Mouse (Mus musculus): Measurements from ENCODE around the gene Enox1.

Enox1 gene

GRCm38 (mm10) chr14:77707279-77707678 is 550.7 kb downstream of the Enox1 start:
- DNase-seq, result no peak

GRCm38 (mm10) chr14:77708354-77709150 is 552.0 kb downstream of the Enox1 start:
- DNase-seq, result no peak

- peak; percentile 36 to 46 for DNase-seq
These were observed 558.5 kb downstream of the Enox1 start for GRCm38 (mm10) chr14:77714931-77715535.

- no peak for DNase-seq
These were observed 560.4 kb downstream of the Enox1 start for GRCm38 (mm10) chr14:77716981-77717380.

DNA sequence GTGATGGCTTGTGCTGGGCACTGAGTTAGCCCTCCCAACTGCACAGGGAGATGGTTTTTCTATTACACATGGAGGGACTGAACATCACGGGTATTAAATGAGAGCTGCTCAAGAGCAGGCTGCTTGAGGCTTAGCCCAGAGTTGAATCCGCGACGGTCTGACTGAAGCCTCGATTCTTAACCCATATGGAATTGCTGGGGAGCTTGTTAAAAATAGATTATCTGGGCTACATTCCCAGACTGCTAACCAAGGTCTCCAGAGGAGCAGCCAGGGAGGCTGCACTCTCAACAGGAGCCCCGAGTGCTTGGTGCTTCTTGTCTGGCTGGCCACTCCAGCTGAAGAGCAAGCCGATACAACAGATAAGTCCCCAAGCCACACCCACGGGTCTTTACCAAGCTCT is 562.3 kb downstream of the Enox1 start:
- peak in 1 of 2 experiments; percentile 25 for DNase-seq

DNA sequence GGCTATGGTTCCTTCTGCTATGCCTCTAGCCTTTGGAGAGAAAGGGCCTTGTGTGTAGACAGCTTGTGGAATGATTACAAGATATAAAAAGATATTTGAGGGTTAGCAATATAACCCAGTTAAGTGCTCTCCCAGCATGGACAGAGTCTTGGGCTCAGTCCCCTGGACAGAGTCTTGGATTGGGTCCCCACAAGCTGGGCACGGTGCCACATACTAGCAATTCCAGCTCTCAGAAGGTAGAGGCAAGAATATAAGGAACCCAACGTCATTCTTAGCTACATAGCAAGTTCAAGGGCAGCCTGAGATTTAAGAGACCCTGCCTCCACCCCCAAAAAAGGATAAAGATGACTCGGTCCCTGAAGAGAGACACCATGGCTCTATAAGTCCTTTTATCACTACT is 581.5 kb downstream of the Enox1 start:
- no peak for DNase-seq

- peak in 1 of 2 experiments; percentile 20 for DNase-seq
These were observed 582.3 kb downstream of the Enox1 start for GRCm38 (mm10) chr14:77738751-77739365.

DNA sequence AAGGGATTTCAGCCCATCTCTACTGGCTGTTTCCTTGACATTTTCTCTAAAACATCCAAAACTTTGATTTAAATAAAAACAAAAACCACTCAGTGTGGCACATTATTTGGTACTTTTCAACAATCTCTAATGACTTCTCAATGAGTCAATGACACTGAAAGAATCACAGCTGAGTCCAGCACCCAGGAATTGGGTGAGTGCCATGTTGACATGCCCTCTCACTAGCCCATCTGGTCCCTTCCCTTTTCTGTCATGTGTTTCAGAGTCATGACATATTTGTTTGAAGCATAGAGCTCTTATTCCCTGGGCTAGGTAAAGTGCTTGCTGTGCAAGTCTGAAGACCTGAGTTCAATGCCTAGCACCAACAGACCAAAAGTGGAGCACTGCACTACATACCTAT is 582.8 kb downstream of the Enox1 start:
- DNase-seq, result no peak

- no peak for DNase-seq
These were observed 588.2 kb downstream of the Enox1 start for GRCm38 (mm10) chr14:77744638-77745240.

DNA sequence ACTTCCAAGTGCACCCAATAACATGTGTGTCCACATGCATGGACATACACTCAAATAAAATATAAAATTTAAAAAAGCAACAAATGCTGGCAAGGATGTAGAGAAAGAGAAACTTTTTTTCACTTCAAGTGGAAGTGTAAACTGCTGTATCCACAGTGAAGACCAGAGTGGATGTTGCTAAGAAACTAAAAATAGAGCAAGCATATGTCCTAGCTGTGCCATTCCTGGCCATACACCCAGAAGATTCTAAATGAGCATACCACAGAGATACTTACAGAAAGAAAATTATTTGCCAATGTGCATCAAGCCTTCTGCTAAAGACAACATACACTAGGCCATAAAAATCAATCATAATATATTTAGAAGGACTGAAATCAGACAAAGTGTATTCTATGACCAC is 592.4 kb downstream of the Enox1 start:
- no peak for DNase-seq
